Mouse (Mus musculus) brain, embryonic 14.5 days (tissue): Measurements from ENCODE around the gene Mthfs. TPM values are rescaled to one million over a fixed set of nuclear protein-coding genes. Genes with fewer than 3 reads are reported as not detected.
"Not testable (repeated sequence)": the region's sequence is repeated elsewhere in the genome, so short reads cannot be mapped to it uniquely, and the experiment has no call there.

Source experiments
- DNase-seq: peaks from one replicate; pipeline ENCODE4 v3.0.0-alpha.2; 2011; ENCODE audit warnings: low read depth
- CTCF ChIP-seq: fragments of 200-500 bp; IDR thresholded peaks from 2 replicates; pipeline ENCODE4 v1.5.1; 2012; ENCODE audit warnings: inconsistent platforms, mild to moderate bottlenecking, moderate library complexity, borderline replicate concordance; ENCODE audit not compliant: insufficient read depth, insufficient read length; ENCODE audit errors: extremely low read depth
- polyA plus RNA-seq: library from polyadenylated mRNA; depleted of rRNA; stranded (reverse); fragments of >200 nt; gene quantifications from 2 replicates; pipeline ENCODE4 v1.2.3, GENCODE M21; 2012; rRNA removed

Mthfs gene
- polyA plus RNA-seq, result 8.7 and 8.9 TPM in 2 replicates

GRCm38 (mm10) chr9:89210353-89211064, at the start of gene Mthfs:
Mthfs (plus strand) TSS chr9:89210676.
- DNase-seq, result peak; percentile 35

- not testable (repeated sequence) for DNase-seq
These were observed 37.9 kb upstream of the Mthfs start for GRCm38 (mm10) chr9:89172539-89172938.

- DNase-seq, result peak; percentile 13
- TF ChIP-seq CTCF, result peak; percentile 21; the same call in 1 of the 2 replicates
These were observed 31.6 kb upstream of the Mthfs start for GRCm38 (mm10) chr9:89178833-89179232.

GRCm38 (mm10) chr9:89179469-89179868, 31.0 kb upstream of the Mthfs start:
- DNase-seq, result not testable (repeated sequence)

- DNase-seq, result not testable (repeated sequence)
These were observed 23.5 kb upstream of the Mthfs start for GRCm38 (mm10) chr9:89187006-89187405.

- DNase-seq, result not testable (repeated sequence)
These were observed 15.0 kb upstream of the Mthfs start for GRCm38 (mm10) chr9:89195483-89195882.

- DNase-seq, result not testable (repeated sequence)
These were observed 13.0 kb upstream of the Mthfs start for GRCm38 (mm10) chr9:89197509-89197908.

GRCm38 (mm10) chr9:89198349-89198748, 12.1 kb upstream of the Mthfs start:
- not testable (repeated sequence) for DNase-seq

- DNase-seq, result not testable (repeated sequence)
These were observed 11.5 kb upstream of the Mthfs start, which contains the start of the genes Bcl2a1b and Gm29094 for GRCm38 (mm10) chr9:89198969-89199416. Bcl2a1b (plus strand) TSS chr9:89199209. Gm29094 (plus strand) TSS chr9:89199379.

- DNase-seq, result not testable (repeated sequence)
These were observed 8.2 kb upstream of the Mthfs start for GRCm38 (mm10) chr9:89202256-89202655.

- not testable (repeated sequence) for DNase-seq
These were observed 1.5 kb upstream of the Mthfs start for GRCm38 (mm10) chr9:89208939-89209338.

GRCm38 (mm10) chr9:89211065-89211858, 786 bp downstream of the Mthfs start:
- peak; percentile 26 for DNase-seq

GRCm38 (mm10) chr9:89212428-89212827, 2.0 kb downstream of the Mthfs start:
- DNase-seq, result not testable (repeated sequence)

GRCm38 (mm10) chr9:89218174-89218573, 7.7 kb downstream of the Mthfs start:
- not testable (repeated sequence) for DNase-seq

- DNase-seq, result not testable (repeated sequence)
These were observed 9.2 kb downstream of the Mthfs start for GRCm38 (mm10) chr9:89219668-89220067.

- DNase-seq, result not testable (repeated sequence)
These were observed 10.3 kb downstream of the Mthfs start for GRCm38 (mm10) chr9:89220704-89221287.
